Mouse (Mus musculus) left cerebral cortex, adult 18-20 months (tissue): ENCODE measurements around the gene Atp1a1. TPM values are rescaled to one million over a fixed set of nuclear protein-coding genes. Genes with fewer than 3 reads are reported as not detected.

Experiments
- total RNA-seq, 2 experiments: library from RNA; stranded (reverse); gene quantifications; 2 replicates each; pipeline ENCODE4 v1.2.3; 2021

Atp1a1 gene
- total RNA-seq, 2 experiments from 2014 or later, result 1,009 to 1,025 TPM

Other genes with a start within 250 kb of the Atp1a1 start
- gene Igsf3, start 227.6 kb downstream of the Atp1a1 start, total RNA-seq, result 10 to 100 TPM; 18.0 to 18.5 TPM
- gene Mab21l3, start 244.3 kb upstream of the Atp1a1 start, total RNA-seq, result under 1 TPM; 0.23 to 0.30 TPM